Mouse (Mus musculus): ENCODE results near the gene Tmem62.
"Not testable (repeated sequence)": the region's sequence is repeated elsewhere in the genome, so short reads cannot be mapped to it uniquely, and the experiment has no call there.

Tmem62 gene

GRCm38 (mm10) chr2:120976990-120977925, at the start of gene Tmem62:
TSS of gene Tmem62 (plus strand) at chr2:120977017.
- in situ Hi-C loops (cut with MseI, MboI), result no loop called here

- in situ Hi-C loops (cut with MseI, MboI), result no loop called here
Measured at GRCm38 (mm10) chr2:120933038-120933437, 43.8 kb upstream of the Tmem62 start.

DNA sequence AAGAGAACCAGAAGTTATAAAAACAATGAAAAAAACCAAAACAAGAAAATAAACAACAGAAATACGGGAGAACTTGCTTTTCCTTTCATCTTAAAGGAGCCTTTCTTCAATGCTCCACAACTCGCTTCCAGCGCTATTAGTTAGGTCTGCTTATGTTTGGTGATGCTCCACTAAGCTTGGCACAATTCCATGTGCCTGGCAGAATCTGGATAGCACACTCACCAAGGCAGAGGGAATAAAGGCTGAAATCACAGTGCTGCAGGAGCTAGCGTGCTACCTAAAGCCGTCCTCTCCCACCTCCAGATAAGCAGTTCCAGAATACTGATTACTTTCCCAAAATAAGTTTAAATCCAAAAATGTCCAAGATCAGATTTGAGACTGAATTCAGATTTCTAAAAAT, 25.6 kb upstream of the Tmem62 start:
- in situ Hi-C loops (cut with MseI, MboI), result no loop called here

DNA sequence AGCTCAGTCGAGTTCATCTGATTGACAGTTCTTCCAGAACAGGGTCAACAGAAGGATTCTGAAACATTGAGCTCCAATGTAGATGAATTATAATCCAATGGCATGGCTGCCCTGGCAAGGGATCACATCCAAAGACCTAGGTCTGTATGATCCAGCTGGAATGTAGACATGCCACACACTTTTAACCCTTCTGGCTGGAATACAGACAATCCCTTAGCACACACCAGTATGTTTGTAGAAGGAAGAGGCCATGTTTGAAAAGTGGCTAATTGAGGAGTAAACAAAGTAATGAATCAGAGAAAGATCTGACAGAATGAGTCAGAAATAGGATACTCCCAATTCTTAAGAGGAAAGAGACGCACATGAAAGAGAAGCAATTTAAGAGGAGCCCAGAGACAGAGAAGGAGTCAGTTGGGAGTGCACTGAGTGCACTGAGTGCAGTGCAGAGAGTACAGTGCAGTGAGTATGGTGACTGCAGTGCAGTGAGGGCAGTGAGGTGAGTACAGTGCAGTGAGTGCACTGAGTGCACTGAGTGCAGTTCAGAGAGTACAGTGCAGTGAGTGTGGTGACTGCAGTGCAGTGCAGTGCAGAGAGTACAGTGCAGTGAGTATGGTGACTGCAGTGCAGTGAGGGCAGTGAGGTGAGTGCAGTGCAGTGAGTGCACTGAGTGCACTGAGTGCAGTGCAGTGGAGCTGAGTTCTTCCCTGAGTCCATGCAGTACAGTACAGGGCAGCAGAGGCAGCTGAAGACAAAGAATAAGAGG, 24.5 kb upstream of the Tmem62 start:
- in situ Hi-C loops (cut with MseI, MboI), result no loop called here

GRCm38 (mm10) chr2:120959363-120959762, 17.5 kb upstream of the Tmem62 start:
- in situ Hi-C loops (cut with MseI, MboI), result no loop called here

DNA sequence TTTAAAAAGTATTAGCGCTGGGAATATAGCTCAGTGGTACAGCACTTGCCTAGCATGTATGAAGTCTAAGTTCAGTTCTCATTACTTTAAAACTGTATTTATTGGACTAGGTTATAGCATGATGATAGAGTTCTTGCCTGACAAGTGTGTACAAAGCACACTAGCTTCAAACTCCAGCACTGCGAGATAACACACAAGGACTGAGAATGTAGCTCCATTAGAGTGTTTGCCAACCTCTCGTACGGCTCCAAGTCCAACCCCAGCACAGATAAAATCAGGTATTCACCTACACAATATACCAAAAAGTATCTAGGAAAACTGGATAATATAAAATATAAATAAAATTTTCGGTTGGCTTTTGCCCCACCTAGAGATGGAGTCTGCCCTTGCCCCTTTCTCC, 17.0 kb upstream of the Tmem62 start:
- in situ Hi-C loops (cut with MseI, MboI), result no loop called here

- in situ Hi-C loops (cut with MseI, MboI), result no loop called here
Measured at GRCm38 (mm10) chr2:120960261-120960660, 16.6 kb upstream of the Tmem62 start.

GRCm38 (mm10) chr2:120963110-120963509, 13.7 kb upstream of the Tmem62 start:
- in situ Hi-C loops (cut with MseI, MboI), result no loop called here

GRCm38 (mm10) chr2:120965486-120965885, 11.3 kb upstream of the Tmem62 start:
- in situ Hi-C loops (cut with MseI, MboI), result no loop called here

DNA sequence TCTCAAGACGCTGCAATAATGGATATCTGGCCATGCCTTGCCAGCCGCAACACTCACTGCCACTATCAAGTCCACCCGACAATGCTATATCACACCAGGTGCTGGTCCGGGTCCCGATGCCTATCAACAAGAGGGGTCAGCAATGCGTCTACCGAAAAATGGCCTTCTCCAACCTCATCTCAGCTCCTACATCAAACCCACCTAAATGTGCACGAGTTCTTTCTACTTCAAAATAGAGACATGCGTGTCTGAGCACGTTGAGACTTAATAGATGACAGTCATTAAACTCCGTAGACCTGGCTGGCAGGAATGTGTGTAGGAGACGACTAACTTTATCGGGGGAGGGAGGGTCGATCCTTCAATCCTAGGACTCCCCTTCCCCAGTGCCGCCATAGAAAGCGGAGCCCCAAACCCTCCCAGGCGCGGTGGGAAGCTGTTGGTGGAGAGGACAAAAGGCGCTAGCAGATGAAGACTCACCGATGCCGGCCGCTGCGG, 6.7 kb upstream of the Tmem62 start:
- in situ Hi-C loops (cut with MseI, MboI), result no loop called here

DNA sequence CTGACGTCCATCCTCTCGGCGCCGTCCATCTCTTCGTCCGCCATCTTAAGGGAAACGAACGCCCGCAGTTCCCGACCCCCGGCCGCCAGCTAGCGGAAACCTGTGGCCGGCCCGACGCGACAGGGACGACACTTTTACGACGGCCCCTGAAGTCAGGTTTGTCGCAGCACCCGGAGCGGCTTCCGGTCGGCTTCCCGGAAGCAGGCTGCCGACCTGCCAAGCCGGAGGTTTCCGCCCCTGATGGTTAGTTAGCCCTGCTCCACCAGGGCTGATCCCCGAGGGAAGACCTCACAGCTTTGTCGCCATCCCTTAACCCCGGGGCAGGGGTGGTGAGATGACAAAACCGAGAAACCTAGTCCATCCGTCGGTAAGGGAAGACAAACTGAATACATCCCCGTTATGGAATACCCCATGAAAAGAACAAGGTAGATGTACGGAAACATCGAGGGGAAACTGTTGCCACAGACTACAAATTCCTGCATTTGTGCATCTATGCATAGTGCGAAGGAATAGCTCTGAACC, 6.2 kb upstream of the Tmem62 start, which contains the start of gene Ubr1:
Ubr1 (minus strand) TSS at position 157 of the 522 bp plus-strand sequence.
- in situ Hi-C loops (cut with MseI, MboI), result no loop called here

GRCm38 (mm10) chr2:120971766-120972165, 5.1 kb upstream of the Tmem62 start:
- in situ Hi-C loops (cut with MseI, MboI), result no loop called here

GRCm38 (mm10) chr2:120972257-120972656, 4.6 kb upstream of the Tmem62 start:
- in situ Hi-C loops (cut with MseI, MboI), result not testable (repeated sequence)

DNA sequence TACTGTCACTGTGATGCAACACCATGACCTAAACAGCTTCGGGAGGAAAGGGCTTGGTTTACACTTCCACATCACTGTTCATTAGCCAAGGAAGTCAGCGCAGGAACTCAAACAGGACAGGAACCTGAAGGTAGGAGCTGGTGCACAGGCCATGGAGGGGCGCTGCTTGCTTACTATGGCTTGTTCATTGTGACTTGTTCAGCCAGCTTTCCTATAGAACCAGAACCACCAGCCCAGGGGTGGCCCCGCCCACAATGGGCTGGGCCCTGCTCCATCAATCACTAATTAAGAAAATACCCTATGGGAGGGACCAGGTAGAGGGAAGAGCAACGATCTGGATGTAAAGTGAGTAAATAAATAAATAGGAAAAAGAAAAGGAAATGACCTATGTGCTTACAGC, 3.9 kb upstream of the Tmem62 start:
- in situ Hi-C loops (cut with MseI, MboI), result no loop called here

GRCm38 (mm10) chr2:120976308-120976707, 509 bp upstream of the Tmem62 start:
- in situ Hi-C loops (cut with MseI, MboI), result no loop called here

- in situ Hi-C loops (cut with MseI, MboI), result no loop called here
Measured at GRCm38 (mm10) chr2:120977926-120978692, 1.3 kb downstream of the Tmem62 start.

- in situ Hi-C loops (cut with MseI, MboI), result no loop called here
Measured at GRCm38 (mm10) chr2:120978693-120979037, 1.8 kb downstream of the Tmem62 start.

DNA sequence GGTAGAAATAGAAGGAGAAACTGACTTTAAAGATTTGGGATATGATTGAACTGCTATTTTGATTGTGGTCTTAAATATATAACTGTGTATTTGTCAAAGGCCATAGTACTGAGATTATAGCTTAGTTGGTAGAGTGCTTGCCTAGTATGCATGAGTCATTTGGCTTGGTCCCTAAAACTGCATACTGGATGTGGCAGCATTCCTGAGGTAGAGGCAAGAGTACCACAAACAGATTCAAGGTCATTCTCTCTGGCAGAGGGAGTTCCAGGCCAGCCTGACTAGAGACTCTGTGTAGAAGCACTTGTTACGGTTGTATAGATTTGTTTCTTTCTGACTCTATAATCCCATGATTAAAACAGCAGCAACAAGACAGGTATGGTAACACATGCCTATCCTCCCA, 3.0 kb downstream of the Tmem62 start:
- in situ Hi-C loops (cut with MseI, MboI), result loop anchor here in 1 of 2 experiments (10.0 kb wide), 1 partner anchor 115 kb away; no protein-coding TSS in a partner anchor

DNA sequence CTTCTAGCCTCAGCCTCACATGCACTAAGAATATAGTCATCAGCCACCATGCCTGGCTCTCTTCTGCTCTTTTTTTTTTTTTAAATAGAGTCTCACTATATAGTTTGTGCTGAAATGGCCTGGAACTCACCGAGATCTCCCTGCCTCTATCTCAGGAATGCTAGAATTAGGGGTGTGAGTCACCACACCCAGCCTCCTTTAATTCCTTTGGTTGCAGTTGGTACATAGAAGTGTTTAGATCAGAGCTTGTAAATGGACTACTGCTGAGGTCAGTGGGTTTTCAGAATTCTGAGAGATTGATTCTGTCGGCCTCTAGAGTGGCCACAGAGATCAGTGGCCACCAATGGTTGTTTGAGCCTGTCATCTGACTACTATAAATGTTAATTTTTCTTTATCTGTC, 4.0 kb downstream of the Tmem62 start:
- in situ Hi-C loops (cut with MseI, MboI), result loop anchor here in 1 of 2 experiments (10.0 kb wide), 1 partner anchor 114 kb away; no protein-coding TSS in a partner anchor

- in situ Hi-C loops (cut with MseI, MboI), result loop anchor here in 1 of 2 experiments (10.0 kb wide), 1 partner anchor 111 kb away; no protein-coding TSS in a partner anchor
Measured at GRCm38 (mm10) chr2:120983611-120984010, 6.8 kb downstream of the Tmem62 start.

DNA sequence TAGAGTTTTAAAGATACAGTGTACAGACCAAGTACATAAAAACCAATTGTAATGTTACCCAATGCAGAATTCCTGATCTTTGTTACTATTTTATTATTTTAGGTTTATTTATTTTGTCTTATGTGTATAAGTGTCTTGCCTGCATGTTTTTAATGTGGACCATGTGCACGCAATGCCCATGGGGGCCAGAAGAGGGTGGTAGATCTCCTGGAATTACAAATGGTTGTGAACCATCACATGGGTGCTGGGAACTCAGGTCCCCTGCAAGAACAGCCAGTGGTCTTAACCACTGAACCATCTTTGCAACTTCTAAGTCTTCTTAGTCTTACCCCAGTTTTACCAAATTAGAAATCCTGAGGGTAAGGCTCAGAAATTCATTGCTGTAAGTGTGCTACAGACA, 8.4 kb downstream of the Tmem62 start:
- in situ Hi-C loops (cut with MseI, MboI), result loop anchor here in 1 of 2 experiments (10.0 kb wide), 1 partner anchor 110 kb away; no protein-coding TSS in a partner anchor
